Mouse (Mus musculus): ENCODE data around the gene Bbs1.
"Not testable (repeated sequence)": the region's sequence is repeated elsewhere in the genome, so short reads cannot be mapped to it uniquely, and the experiment has no call there.

Bbs1 gene

GRCm38 (mm10) chr19:4905979-4906794, at the start of gene Bbs1:
Gene Bbs1 (minus strand): TSS chr19:4906628.
- DNase-seq, result peak; percentile 86 to 87

- DNase-seq, result not testable (repeated sequence)
Observed at GRCm38 (mm10) chr19:4948641-4949040, 42.2 kb upstream of the Bbs1 start.

GRCm38 (mm10) chr19:4945540-4945939, 39.1 kb upstream of the Bbs1 start:
- DNase-seq, result no peak

GRCm38 (mm10) chr19:4943253-4943588, 36.8 kb upstream of the Bbs1 start:
- DNase-seq, result peak in 1 of 2 experiments; percentile 38

GRCm38 (mm10) chr19:4942551-4943252, 36.3 kb upstream of the Bbs1 start, which contains the start of gene Peli3:
Gene Peli3 (minus strand): TSS chr19:4943127.
- peak; percentile 89 to 95 for DNase-seq

- peak; percentile 19 to 53 for DNase-seq
Observed at GRCm38 (mm10) chr19:4937444-4938310, 31.2 kb upstream of the Bbs1 start.

GRCm38 (mm10) chr19:4936896-4937295, 30.5 kb upstream of the Bbs1 start:
- DNase-seq, result no peak

GRCm38 (mm10) chr19:4928781-4929180, 22.4 kb upstream of the Bbs1 start:
- peak; percentile 26 to 30 for DNase-seq

- peak; percentile 97 to 99 for DNase-seq
Observed at GRCm38 (mm10) chr19:4927904-4928531, 21.6 kb upstream of the Bbs1 start, which contains the start of gene Dpp3. Gene Dpp3 (minus strand): TSS chr19:4928287.

- no peak for DNase-seq
Observed at GRCm38 (mm10) chr19:4925121-4925860, 18.9 kb upstream of the Bbs1 start.

- DNase-seq, result no peak
Observed at GRCm38 (mm10) chr19:4919652-4920051, 13.2 kb upstream of the Bbs1 start.

GRCm38 (mm10) chr19:4916827-4917226, 10.4 kb upstream of the Bbs1 start:
- DNase-seq, result no peak

GRCm38 (mm10) chr19:4915924-4916603, 9.6 kb upstream of the Bbs1 start:
- DNase-seq, result no peak

- no peak for DNase-seq
Observed at GRCm38 (mm10) chr19:4909376-4909775, 2.9 kb upstream of the Bbs1 start.

- DNase-seq, result peak in 1 of 2 experiments; percentile 47
Observed at GRCm38 (mm10) chr19:4908107-4908506, 1.7 kb upstream of the Bbs1 start.

- no peak for DNase-seq
Observed at GRCm38 (mm10) chr19:4899888-4900287, 6.5 kb downstream of the Bbs1 start.

- no peak for DNase-seq
Observed at GRCm38 (mm10) chr19:4898972-4899371, 7.5 kb downstream of the Bbs1 start.

- no peak for DNase-seq
Observed at GRCm38 (mm10) chr19:4896780-4897520, 9.5 kb downstream of the Bbs1 start.

GRCm38 (mm10) chr19:4891798-4892197, 14.6 kb downstream of the Bbs1 start:
- no peak for DNase-seq

- no peak for DNase-seq
Observed at GRCm38 (mm10) chr19:4889791-4890190, 16.6 kb downstream of the Bbs1 start.

Data from cerebellum, postnatal 25 days (tissue).